Mouse (Mus musculus) ES-E14 (cell line): ENCODE results near the gene Itfg2. TPM values are rescaled to one million over a fixed set of nuclear protein-coding genes. Genes with fewer than 3 reads are reported as not detected.

Experiments
- DNase-seq: peaks from one replicate; pipeline ENCODE4 v3.0.0-alpha.2; 2013; ENCODE audit warnings: low read depth, low spot score
- H3K27ac ChIP-seq: 2 replicates; pipeline ENCODE4 v1.5.1; 2012; ENCODE audit warnings: low read depth, mild to moderate bottlenecking, low read length, moderate library complexity, mixed read lengths; ENCODE audit not compliant: poor library complexity, insufficient read depth, severe bottlenecking
- H3K36me3 ChIP-seq: 2 replicates; pipeline ENCODE4 v1.6.1; 2012; ENCODE audit warnings: mild to moderate bottlenecking, low read length, moderate library complexity, mixed read lengths; ENCODE audit not compliant: control insufficient read depth, poor library complexity, insufficient read depth, severe bottlenecking
- H3K4me1 ChIP-seq, 2 experiments: fragments of 150-350 bp in 1 of 2; sonication (generic) in 1 of 2; 2 replicates each; pipeline ENCODE4 v1.6.1; 2012; ENCODE audit warnings: low read length in 2 of 2, mild to moderate bottlenecking in 1 of 2, mixed read lengths in 1 of 2; ENCODE audit not compliant: control insufficient read depth in 2 of 2, insufficient read depth in 2 of 2, poor library complexity in 1 of 2
- H3K4me3 ChIP-seq, 2 experiments: fragments of 150-350 bp in 1 of 2; sonication (generic) in 1 of 2; 2 replicates each; pipeline ENCODE4 v1.5.1; 2012; ENCODE audit warnings: low read length in 2 of 2, low read depth in 1 of 2, mild to moderate bottlenecking in 1 of 2, mixed read lengths in 1 of 2; ENCODE audit not compliant: insufficient read depth in 1 of 2, poor library complexity in 1 of 2, severe bottlenecking in 1 of 2
- H3K9ac ChIP-seq: 2 replicates; pipeline ENCODE4 v1.6.1; 2012; ENCODE audit warnings: low read depth, mild to moderate bottlenecking, low read length, mixed read lengths; ENCODE audit not compliant: poor library complexity, insufficient read depth, severe bottlenecking
- H3K9me3 ChIP-seq: fragments of 150-350 bp; sonication (generic); 2 replicates; pipeline ENCODE4 v1.6.1; 2012; ENCODE audit warnings: low read depth, mild to moderate bottlenecking, low read length; ENCODE audit not compliant: control insufficient read depth, insufficient read depth
- CHD2 ChIP-seq: IDR thresholded peaks from 2 replicates; pipeline ENCODE4 v1.6.1; 2014; ENCODE audit warnings: mild to moderate bottlenecking, low read depth, low read length, inconsistent platforms
- HCFC1 ChIP-seq: IDR thresholded peaks from 2 replicates; pipeline ENCODE4 v1.6.1; 2012; ENCODE audit warnings: low read length, inconsistent platforms, borderline replicate concordance; ENCODE audit not compliant: insufficient read depth
- MAFK ChIP-seq: IDR thresholded peaks from 2 replicates; pipeline ENCODE4 v1.6.1; 2014; ENCODE audit warnings: mild to moderate bottlenecking, low read depth, low read length, inconsistent platforms; ENCODE audit not compliant: insufficient read depth
- ZC3H11A ChIP-seq: IDR thresholded peaks from 2 replicates; pipeline ENCODE4 v1.6.1; 2012; ENCODE audit warnings: low read depth, mild to moderate bottlenecking, inconsistent platforms, low read length, borderline replicate concordance
- ZNF384 ChIP-seq: IDR thresholded peaks from 2 replicates; pipeline ENCODE4 v1.6.1; 2012; ENCODE audit warnings: low read depth, low read length, inconsistent platforms
- in situ Hi-C, 2 experiments: fragments of 600-800 bp; cut with MboI; formaldehyde crosslinking; loops; one replicate each; pipeline ENCODE4 v1.15.1; 2025; ENCODE audit warnings: low sequenced_read_pairs in 2 of 2, inconsistent platforms in 1 of 2; ENCODE audit not compliant: unreplicated experiment in 2 of 2
- total RNA-seq: library from RNA; depleted of rRNA; stranded (reverse); fragments of 300-350 nt; gene quantifications from 2 replicates; pipeline ENCODE4 v1.2.3, GENCODE M21; 2012; rRNA removed

Itfg2 gene
- total RNA-seq, 1 experiment: 33.4 TPM

GRCm38 (mm10) chr6:128361901-128362300 lies 62.8 kb downstream of the Itfg2 start:
- Histone ChIP-seq H3K9ac (peak overlapping the region; percentile 93), H3K27ac (peak overlapping the region; percentile 69; the same call in 1 of the 2 replicates), H3K4me1 (peaks cover 1 to 22% of the 10 kb centered on the region in 2 experiments; a peak in 2 of 4 replicates), H3K36me3 (peaks cover 23% of the 10 kb centered on the region), H3K4me3 (peak overlapping the region; percentile 94 to 95), H3K9me3 (no peaks in the 10 kb centered on the region)
- DNase-seq: no peak
- in situ Hi-C loops: no loop called here
- TF ChIP-seq ZC3H11A (no peak), MAFK (no peak), HCFC1 (no peak), ZNF384 (no peak), CHD2 (no peak)

Other genes starting within 250 kb of the Itfg2 start
- 5.6 and 6.8 TPM in 2 replicates for gene Tead4, start 124.1 kb downstream of the Itfg2 start, total RNA-seq
- gene Tulp3, start 69.1 kb downstream of the Itfg2 start, total RNA-seq: 10.5 and 11.7 TPM in 2 replicates
- 31.1 and 31.9 TPM in 2 replicates for gene Rhno1, start 62.0 kb downstream of the Itfg2 start, total RNA-seq
- 24.1 and 36.4 TPM in 2 replicates for gene Foxm1, start 62.0 kb downstream of the Itfg2 start, total RNA-seq
- 0.16 TPM in 1 of 2 replicates, not detected in the other for gene Tex52, start 49.5 kb downstream of the Itfg2 start, total RNA-seq
- gene Gm44596, start 49.4 kb downstream of the Itfg2 start, total RNA-seq: not detected in 2 replicates
- 0.27 and 0.42 TPM in 2 replicates for gene Nrip2, start 25.6 kb downstream of the Itfg2 start, total RNA-seq
- gene Fkbp4, start 13.7 kb upstream of the Itfg2 start, total RNA-seq: 396 and 408 TPM in 2 replicates
- gene Pzp, start 101.8 kb upstream of the Itfg2 start, total RNA-seq: 1.7 and 2.5 TPM in 2 replicates
- gene A2ml1, start 156.7 kb upstream of the Itfg2 start, total RNA-seq: not detected in 2 replicates
- gene Klrb1a, start 198.6 kb upstream of the Itfg2 start, total RNA-seq: not detected in 2 replicates
- gene Clec2h, start 237.5 kb upstream of the Itfg2 start, total RNA-seq: not detected in 2 replicates